Mouse (Mus musculus): ENCODE measurements around the gene Ahrr. TPM values are rescaled to one million over a fixed set of nuclear protein-coding genes. Genes with fewer than 3 reads are reported as not detected.
A peak's percentile ranks its signal among the peaks of the same experiment; 100 is the strongest.

The Ahrr gene
- total and polyA plus RNA-seq, 3 experiments: 0.11 TPM; not detected in 2

- no peak overlapping the region for H3K4me3 ChIP-seq (ENCODE audit: low read depth, low read length)
- no peaks in the 10 kb centered on the region for H3K9me3 ChIP-seq (replicated peaks)
- TF ChIP-seq GATA1 (IDR thresholded peaks at IDR 0.05; ENCODE audit: borderline replicate concordance, low read length): no peak
- TF ChIP-seq POLR2AphosphoS5 (IDR thresholded peaks at IDR 0.05; ENCODE audit: insufficient replicate concordance, low read depth, low read length): no peak
- DNase-seq (ENCODE audit: low spot score) (no peak), ATAC-seq (ENCODE audit: extremely low read depth, insufficient number of reproducible peaks, low FRiP score, poor library complexity, severe bottlenecking) (no peak)
- peaks cover 13% of the 10 kb centered on the region for H3K4me1 ChIP-seq (ENCODE audit: insufficient read depth, low read depth, low read length)
- H3K36me3 ChIP-seq (replicated peaks): peaks cover 53% of the 10 kb centered on the region
- no peaks in the 10 kb centered on the region for H3K27me3 ChIP-seq (ENCODE audit: insufficient read depth, low read length)
Measured at GRCm38 (mm10) chr13:74314616-74315015, 22.5 kb upstream of the Ahrr start.

- DNase-seq (ENCODE audit: low spot score) (no peak), ATAC-seq (ENCODE audit: extremely low read depth, insufficient number of reproducible peaks, low FRiP score, poor library complexity, severe bottlenecking) (no peak)
- Histone ChIP-seq H3K4me1 (ENCODE audit: insufficient read depth, low read depth, low read length) (no peaks in the 10 kb centered on the region), H3K4me3 (ENCODE audit: low read depth, low read length) (no peak overlapping the region), H3K9me3 (replicated peaks) (no peaks in the 10 kb centered on the region), H3K27me3 (ENCODE audit: insufficient read depth, low read length) (no peaks in the 10 kb centered on the region), H3K36me3 (replicated peaks) (peaks cover 94% of the 10 kb centered on the region)
- no peak for TF ChIP-seq GATA2 (IDR thresholded peaks at IDR 0.05; ENCODE audit: borderline replicate concordance, low read depth, low read length)
- no peak for TF ChIP-seq CTCF (IDR thresholded peaks at IDR 0.05; ENCODE audit: low read depth, low read length)
- TF ChIP-seq GATA1 (IDR thresholded peaks at IDR 0.05; ENCODE audit: borderline replicate concordance, low read length): no peak
- TF ChIP-seq TAL1 (conservative IDR thresholded peaks at IDR 0.05; ENCODE audit: low read depth, low read length): no peak
- TF ChIP-seq POLR2AphosphoS5 (IDR thresholded peaks at IDR 0.05; ENCODE audit: insufficient replicate concordance, low read depth, low read length): no peak
Measured at GRCm38 (mm10) chr13:74305780-74306179, 13.6 kb upstream of the Ahrr start.

GRCm38 (mm10) chr13:74305380-74305779 is 13.2 kb upstream of the Ahrr start:
- Histone ChIP-seq H3K36me3 (replicated peaks) (peaks cover 90% of the 10 kb centered on the region), H3K9me3 (replicated peaks) (no peaks in the 10 kb centered on the region), H3K4me3 (ENCODE audit: low read depth, low read length) (no peak overlapping the region), H3K4me1 (ENCODE audit: insufficient read depth, low read depth, low read length) (no peaks in the 10 kb centered on the region), H3K27me3 (ENCODE audit: insufficient read depth, low read length) (no peaks in the 10 kb centered on the region)
- DNase-seq (ENCODE audit: low spot score) (no peak), ATAC-seq (ENCODE audit: extremely low read depth, insufficient number of reproducible peaks, low FRiP score, poor library complexity, severe bottlenecking) (no peak)
- TF ChIP-seq CTCF (IDR thresholded peaks at IDR 0.05; ENCODE audit: low read depth, low read length): no peak
- TF ChIP-seq POLR2AphosphoS5 (IDR thresholded peaks at IDR 0.05; ENCODE audit: insufficient replicate concordance, low read depth, low read length): no peak
- no peak for TF ChIP-seq TAL1 (conservative IDR thresholded peaks at IDR 0.05; ENCODE audit: low read depth, low read length)
- TF ChIP-seq GATA2 (IDR thresholded peaks at IDR 0.05; ENCODE audit: borderline replicate concordance, low read depth, low read length): no peak
- no peak for TF ChIP-seq GATA1 (IDR thresholded peaks at IDR 0.05; ENCODE audit: borderline replicate concordance, low read length)

GRCm38 (mm10) chr13:74302050-74303037 is 10.2 kb upstream of the Ahrr start:
- no peak overlapping the region for H3K4me3 ChIP-seq (ENCODE audit: low read depth, low read length)
- no peaks in the 10 kb centered on the region for H3K27me3 ChIP-seq (ENCODE audit: insufficient read depth, low read length)
- DNase-seq (ENCODE audit: low spot score) (no peak), ATAC-seq (ENCODE audit: extremely low read depth, insufficient number of reproducible peaks, low FRiP score, poor library complexity, severe bottlenecking) (no peak)
- peaks cover 61% of the 10 kb centered on the region for H3K36me3 ChIP-seq (replicated peaks)
- H3K4me1 ChIP-seq (ENCODE audit: insufficient read depth, low read depth, low read length): no peaks in the 10 kb centered on the region
- TF ChIP-seq POLR2AphosphoS5 (IDR thresholded peaks at IDR 0.05; ENCODE audit: insufficient replicate concordance, low read depth, low read length) (no peak), TAL1 (conservative IDR thresholded peaks at IDR 0.05; ENCODE audit: low read depth, low read length) (no peak), GATA1 (IDR thresholded peaks at IDR 0.05; ENCODE audit: borderline replicate concordance, low read length) (no peak), GATA2 (IDR thresholded peaks at IDR 0.05; ENCODE audit: borderline replicate concordance, low read depth, low read length) (no peak)
- no peaks in the 10 kb centered on the region for H3K9me3 ChIP-seq (replicated peaks)

GRCm38 (mm10) chr13:74301607-74301984 is 9.5 kb upstream of the Ahrr start:
- Histone ChIP-seq H3K4me3 (ENCODE audit: low read depth, low read length) (no peak overlapping the region), H3K27me3 (ENCODE audit: insufficient read depth, low read length) (no peaks in the 10 kb centered on the region), H3K9me3 (replicated peaks) (no peaks in the 10 kb centered on the region), H3K36me3 (replicated peaks) (peaks cover 54% of the 10 kb centered on the region), H3K4me1 (ENCODE audit: insufficient read depth, low read depth, low read length) (no peaks in the 10 kb centered on the region)
- ATAC-seq (ENCODE audit: extremely low read depth, insufficient number of reproducible peaks, low FRiP score, poor library complexity, severe bottlenecking) (no peak), DNase-seq (ENCODE audit: low spot score) (no peak)
- TF ChIP-seq TAL1 (conservative IDR thresholded peaks at IDR 0.05; ENCODE audit: low read depth, low read length): no peak

- Histone ChIP-seq H3K4me3 (ENCODE audit: low read depth, low read length) (no peak overlapping the region), H3K4me1 (ENCODE audit: insufficient read depth, low read depth, low read length) (no peaks in the 10 kb centered on the region), H3K36me3 (replicated peaks) (peaks cover 49% of the 10 kb centered on the region), H3K27me3 (ENCODE audit: insufficient read depth, low read length) (no peaks in the 10 kb centered on the region), H3K9me3 (replicated peaks) (no peaks in the 10 kb centered on the region)
- peak; percentile 25 for DNase-seq (ENCODE audit: low spot score)
- peak; percentile 48 for ATAC-seq (ENCODE audit: extremely low read depth, insufficient number of reproducible peaks, low FRiP score, poor library complexity, severe bottlenecking)
- TF ChIP-seq CTCF (IDR thresholded peaks at IDR 0.05; ENCODE audit: low read depth, low read length): peak; percentile 55
- TF ChIP-seq GATA2 (IDR thresholded peaks at IDR 0.05; ENCODE audit: borderline replicate concordance, low read depth, low read length): no peak
Measured at GRCm38 (mm10) chr13:74300925-74301606, 8.9 kb upstream of the Ahrr start.
